Mouse (Mus musculus): ENCODE measurements around the gene Grin2c. TPM values are rescaled to one million over a fixed set of nuclear protein-coding genes. Genes with fewer than 3 reads are reported as not detected.

The Grin2c gene
- not detected for polyA plus RNA-seq (2014; fragmentation: Illumina TruSeq; extraction: RNeasy Lipid Tissue Mini Kit (QIAGEN cat#74804); ENCODE audit: low read depth, low replicate concordance)

GRCm38 (mm10) chr11:115267061-115267883, at the start of gene Grin2c:
Gene Grin2c, minus strand, starts transcription at chr11:115267243.

GRCm38 (mm10) chr11:115306863-115307262, 39.8 kb upstream of the Grin2c start, which contains the start of gene Otop2:
Gene Otop2, plus strand, starts transcription at chr11:115307163.

GRCm38 (mm10) chr11:115297214-115297826, 30.3 kb upstream of the Grin2c start, which contains the start of gene Fads6:
Gene Fads6, minus strand, starts transcription at chr11:115297663.

GRCm38 (mm10) chr11:115276780-115277603, 9.9 kb upstream of the Grin2c start, which contains the start of gene Fdxr:
Gene Fdxr, minus strand, starts transcription at chr11:115277050.

Other genes with a start within 250 kb of the Grin2c start
- 5.1 TPM for gene Cd300ld4, start 240.2 kb downstream of the Grin2c start, polyA plus RNA-seq (2014; fragmentation: Illumina TruSeq; extraction: RNeasy Lipid Tissue Mini Kit (QIAGEN cat#74804); ENCODE audit: low read depth, low replicate concordance)
- gene Cd300ld5, start 229.5 kb downstream of the Grin2c start, polyA plus RNA-seq (2014; fragmentation: Illumina TruSeq; extraction: RNeasy Lipid Tissue Mini Kit (QIAGEN cat#74804); ENCODE audit: low read depth, low replicate concordance) = 7.2 TPM
- 17.1 TPM for gene Cd300ld3, start 218.8 kb downstream of the Grin2c start, polyA plus RNA-seq (2014; fragmentation: Illumina TruSeq; extraction: RNeasy Lipid Tissue Mini Kit (QIAGEN cat#74804); ENCODE audit: low read depth, low replicate concordance)
- gene Cd300e, start 205.1 kb downstream of the Grin2c start, polyA plus RNA-seq (2014; fragmentation: Illumina TruSeq; extraction: RNeasy Lipid Tissue Mini Kit (QIAGEN cat#74804); ENCODE audit: low read depth, low replicate concordance) = not detected
- 0.61 TPM for gene Rab37, start 175.8 kb downstream of the Grin2c start, polyA plus RNA-seq (2014; fragmentation: Illumina TruSeq; extraction: RNeasy Lipid Tissue Mini Kit (QIAGEN cat#74804); ENCODE audit: low read depth, low replicate concordance)
- 0.52 TPM for gene Cd300lf, start 133.3 kb downstream of the Grin2c start, polyA plus RNA-seq (2014; fragmentation: Illumina TruSeq; extraction: RNeasy Lipid Tissue Mini Kit (QIAGEN cat#74804); ENCODE audit: low read depth, low replicate concordance)
- 73.1 TPM for gene Slc9a3r1, start 103.9 kb downstream of the Grin2c start, polyA plus RNA-seq (2014; fragmentation: Illumina TruSeq; extraction: RNeasy Lipid Tissue Mini Kit (QIAGEN cat#74804); ENCODE audit: low read depth, low replicate concordance)
- 8.6 TPM for gene Tmem104, start 79.8 kb downstream of the Grin2c start, polyA plus RNA-seq (2014; fragmentation: Illumina TruSeq; extraction: RNeasy Lipid Tissue Mini Kit (QIAGEN cat#74804); ENCODE audit: low read depth, low replicate concordance)
- 37.4 TPM for gene Nat9, start 79.4 kb downstream of the Grin2c start, polyA plus RNA-seq (2014; fragmentation: Illumina TruSeq; extraction: RNeasy Lipid Tissue Mini Kit (QIAGEN cat#74804); ENCODE audit: low read depth, low replicate concordance)
- 9.3 TPM for gene Fdxr, start 9.8 kb upstream of the Grin2c start, polyA plus RNA-seq (2014; fragmentation: Illumina TruSeq; extraction: RNeasy Lipid Tissue Mini Kit (QIAGEN cat#74804); ENCODE audit: low read depth, low replicate concordance)
- 4.6 TPM for gene Fads6, start 30.4 kb upstream of the Grin2c start, polyA plus RNA-seq (2014; fragmentation: Illumina TruSeq; extraction: RNeasy Lipid Tissue Mini Kit (QIAGEN cat#74804); ENCODE audit: low read depth, low replicate concordance)
- not detected for gene Otop2, start 39.9 kb upstream of the Grin2c start, polyA plus RNA-seq (2014; fragmentation: Illumina TruSeq; extraction: RNeasy Lipid Tissue Mini Kit (QIAGEN cat#74804); ENCODE audit: low read depth, low replicate concordance)
- not detected for gene Ush1g, start 54.8 kb upstream of the Grin2c start, polyA plus RNA-seq (2014; fragmentation: Illumina TruSeq; extraction: RNeasy Lipid Tissue Mini Kit (QIAGEN cat#74804); ENCODE audit: low read depth, low replicate concordance)
- gene Otop3, start 67.5 kb upstream of the Grin2c start, polyA plus RNA-seq (2014; fragmentation: Illumina TruSeq; extraction: RNeasy Lipid Tissue Mini Kit (QIAGEN cat#74804); ENCODE audit: low read depth, low replicate concordance) = not detected
- gene Hid1, start 100.5 kb upstream of the Grin2c start, polyA plus RNA-seq (2014; fragmentation: Illumina TruSeq; extraction: RNeasy Lipid Tissue Mini Kit (QIAGEN cat#74804); ENCODE audit: low read depth, low replicate concordance) = 5.4 TPM
- 4.5 TPM for gene Cdr2l, start 114.7 kb upstream of the Grin2c start, polyA plus RNA-seq (2014; fragmentation: Illumina TruSeq; extraction: RNeasy Lipid Tissue Mini Kit (QIAGEN cat#74804); ENCODE audit: low read depth, low replicate concordance)
- gene Mrpl58, start 136.5 kb upstream of the Grin2c start, polyA plus RNA-seq (2014; fragmentation: Illumina TruSeq; extraction: RNeasy Lipid Tissue Mini Kit (QIAGEN cat#74804); ENCODE audit: low read depth, low replicate concordance) = 64.3 TPM
- 496 TPM for gene Atp5h, start 152.7 kb upstream of the Grin2c start, polyA plus RNA-seq (2014; fragmentation: Illumina TruSeq; extraction: RNeasy Lipid Tissue Mini Kit (QIAGEN cat#74804); ENCODE audit: low read depth, low replicate concordance)
- gene Kctd2, start 152.9 kb upstream of the Grin2c start, polyA plus RNA-seq (2014; fragmentation: Illumina TruSeq; extraction: RNeasy Lipid Tissue Mini Kit (QIAGEN cat#74804); ENCODE audit: low read depth, low replicate concordance) = 34.3 TPM
- gene Trim80, start 173.3 kb upstream of the Grin2c start, polyA plus RNA-seq (2014; fragmentation: Illumina TruSeq; extraction: RNeasy Lipid Tissue Mini Kit (QIAGEN cat#74804); ENCODE audit: low read depth, low replicate concordance) = 1.9 TPM
- 0.24 TPM for gene Slc16a5, start 195.2 kb upstream of the Grin2c start, polyA plus RNA-seq (2014; fragmentation: Illumina TruSeq; extraction: RNeasy Lipid Tissue Mini Kit (QIAGEN cat#74804); ENCODE audit: low read depth, low replicate concordance)
- 7.0 TPM for gene Armc7, start 208.4 kb upstream of the Grin2c start, polyA plus RNA-seq (2014; fragmentation: Illumina TruSeq; extraction: RNeasy Lipid Tissue Mini Kit (QIAGEN cat#74804); ENCODE audit: low read depth, low replicate concordance)
- 39.8 TPM for gene Nt5c, start 224.6 kb upstream of the Grin2c start, polyA plus RNA-seq (2014; fragmentation: Illumina TruSeq; extraction: RNeasy Lipid Tissue Mini Kit (QIAGEN cat#74804); ENCODE audit: low read depth, low replicate concordance)
- gene Jpt1, start 247.1 kb upstream of the Grin2c start, polyA plus RNA-seq (2014; fragmentation: Illumina TruSeq; extraction: RNeasy Lipid Tissue Mini Kit (QIAGEN cat#74804); ENCODE audit: low read depth, low replicate concordance) = 72.9 TPM

Data from adipose tissue, adult 10 weeks (tissue).